Mouse (Mus musculus) layer of hippocampus, adult 18-20 months (tissue): ENCODE results near the gene Wnt1. TPM values are rescaled to one million over a fixed set of nuclear protein-coding genes. Genes with fewer than 3 reads are reported as not detected.

ENCODE experiments used
- DNase-seq, 2 experiments: peaks; one replicate each; pipeline ENCODE4 v3.0.0; 2022; ENCODE audit warnings: low spot score in 2 of 2
- total RNA-seq, 2 experiments: library from RNA; stranded (reverse); gene quantifications; 2 replicates each; pipeline ENCODE4 v1.2.3; 2021

The Wnt1 gene
- total RNA-seq, 2 experiments from 2014 or later = not detected

- no peak for DNase-seq
These were observed 43.6 kb downstream of the Wnt1 start for GRCm38 (mm10) chr15:98833281-98833680.

GRCm38 (mm10) chr15:98834059-98834458, 44.4 kb downstream of the Wnt1 start:
- DNase-seq = no peak

GRCm38 (mm10) chr15:98835291-98835690, 45.6 kb downstream of the Wnt1 start:
- DNase-seq = no peak

- no peak for DNase-seq
These were observed 47.5 kb downstream of the Wnt1 start for GRCm38 (mm10) chr15:98837006-98837742.

DNA sequence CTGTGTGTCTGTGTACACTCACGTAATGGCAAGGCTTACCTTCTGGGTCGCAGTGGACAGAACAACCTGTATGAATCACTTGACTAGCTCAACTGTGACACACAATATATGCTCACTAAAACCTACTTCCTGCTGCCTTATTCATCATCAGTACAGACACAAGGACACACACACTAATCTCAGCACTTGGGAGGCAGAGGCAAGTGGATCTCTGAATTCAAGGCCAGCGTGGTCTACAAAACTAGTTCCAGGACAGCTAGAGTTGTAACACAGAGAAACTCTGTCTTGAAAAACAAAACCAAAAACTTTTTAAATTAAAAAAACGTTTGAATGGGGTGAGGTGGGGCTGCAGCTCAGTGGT, 48.1 kb downstream of the Wnt1 start:
- no peak for DNase-seq

DNA sequence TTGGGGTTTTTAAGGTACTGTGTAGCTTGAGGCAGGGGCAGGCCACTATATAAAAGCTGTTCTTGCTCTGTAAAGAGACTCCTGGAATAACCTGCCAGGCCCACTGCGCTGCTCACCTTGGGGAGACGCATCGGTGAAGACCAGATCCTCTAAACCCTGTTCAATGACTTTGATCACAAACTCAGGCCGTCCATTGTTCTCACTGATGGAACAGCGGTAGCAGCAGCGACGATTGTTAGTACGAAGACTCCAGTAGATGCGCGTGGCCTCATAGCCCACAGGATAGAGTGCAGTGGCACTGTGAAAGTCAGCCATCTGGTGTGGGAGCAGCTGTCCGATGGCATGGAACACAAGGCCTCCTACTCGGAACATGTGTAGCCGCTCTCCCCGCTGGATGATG, 49.5 kb downstream of the Wnt1 start:
- no peak for DNase-seq

GRCm38 (mm10) chr15:98839671-98840585, 50.3 kb downstream of the Wnt1 start:
- DNase-seq = no peak

Other genes with a start within 250 kb of the Wnt1 start
- 10 to 100 TPM; 39.6 to 43.9 TPM for gene Ccnt1, start 218.9 kb upstream of the Wnt1 start, total RNA-seq
- gene 4930415O20Rik, start 218.9 kb upstream of the Wnt1 start, total RNA-seq = not detected
- 10 to 100 TPM; 46.5 to 48.2 TPM for gene Adcy6, start 179.8 kb upstream of the Wnt1 start, total RNA-seq
- gene Cacnb3, start 159.0 kb upstream of the Wnt1 start, total RNA-seq = 100 to 1,000 TPM; 217 to 222 TPM
- gene Ddx23, start 127.0 kb upstream of the Wnt1 start, total RNA-seq = 100 to 1,000 TPM in 1 of 2 experiments, 10 to 100 TPM in 1; 89.8 to 108 TPM
- 1 to 10 TPM; 6.3 to 8.0 TPM for gene Rnd1, start 112.4 kb upstream of the Wnt1 start, total RNA-seq
- gene Ccdc65, start 81.7 kb upstream of the Wnt1 start, total RNA-seq = 1 to 10 TPM; 7.4 to 9.7 TPM
- gene Fkbp11, start 61.7 kb upstream of the Wnt1 start, total RNA-seq = 1 to 10 TPM in 1 of 2 experiments, under 1 TPM in 1; 0.97 to 1.4 TPM
- gene Arf3, start 26.6 kb upstream of the Wnt1 start, total RNA-seq = 100 to 1,000 TPM; 830 to 882 TPM
- gene Wnt10b, start 11.7 kb upstream of the Wnt1 start, total RNA-seq = under 1 TPM; 0.23 to 0.64 TPM
- gene Ddn, start 19.6 kb downstream of the Wnt1 start, total RNA-seq = 1,000 to 10,000 TPM; 1,780 to 1,859 TPM
- 10 to 100 TPM; 50.6 to 51.1 TPM for gene Prkag1, start 41.7 kb downstream of the Wnt1 start, total RNA-seq
- 100 to 1,000 TPM in 1 of 2 experiments, 10 to 100 TPM in 1; 89.1 to 103 TPM for gene Kmt2d, start 81.3 kb downstream of the Wnt1 start, total RNA-seq
- gene Rhebl1, start 104.7 kb downstream of the Wnt1 start, total RNA-seq = 1 to 10 TPM; 5.7 to 6.3 TPM
- under 1 TPM; 0.08 to 0.15 TPM for gene Dhh, start 108.7 kb downstream of the Wnt1 start, total RNA-seq
- 10 to 100 TPM; 13.7 to 14.0 TPM for gene Lmbr1l, start 128.4 kb downstream of the Wnt1 start, total RNA-seq
- 100 to 1,000 TPM; 448 to 490 TPM for gene Tuba1b, start 144.7 kb downstream of the Wnt1 start, total RNA-seq
- not detected for gene Gm49450, start 163.7 kb downstream of the Wnt1 start, total RNA-seq
- gene Tuba1a, start 163.8 kb downstream of the Wnt1 start, total RNA-seq = 100 to 1,000 TPM; 699 to 750 TPM
- 10 to 100 TPM; 48.9 to 55.6 TPM for gene Tuba1c, start 240.0 kb downstream of the Wnt1 start, total RNA-seq